Mouse (Mus musculus) C2C12 (cell line): ENCODE measurements around the gene Zfp112. TPM values are rescaled to one million over a fixed set of nuclear protein-coding genes. Genes with fewer than 3 reads are reported as not detected.

Source experiments
- H3K27me3 ChIP-seq: one replicate; pipeline ENCODE4 v1.6.1; 2011; ENCODE audit not compliant: control insufficient read depth, insufficient read depth, insufficient read length
- H3K36me3 ChIP-seq: one replicate; pipeline ENCODE4 v1.6.1; 2011; ENCODE audit not compliant: control insufficient read depth, insufficient read depth
- H3K4me3 ChIP-seq: one replicate; pipeline ENCODE4 v1.5.1; 2011; ENCODE audit warnings: mild to moderate bottlenecking, control low read depth; ENCODE audit not compliant: poor library complexity, insufficient read depth, severe bottlenecking
- H3K79me2 ChIP-seq: one replicate; pipeline ENCODE4 v1.6.1; 2011; ENCODE audit not compliant: control insufficient read depth, insufficient read depth
- H3K79me3 ChIP-seq: one replicate; pipeline ENCODE4 v1.6.1; 2011; ENCODE audit warnings: low read depth, control low read depth
- H3ac ChIP-seq: one replicate; pipeline ENCODE3; 2011; ENCODE audit warnings: low read depth; ENCODE audit not compliant: control insufficient read depth, insufficient read length
- CEBPB ChIP-seq: IDR thresholded peaks from one replicate; pipeline ENCODE4 v1.6.1; 2011; ENCODE audit warnings: low read depth, mild to moderate bottlenecking, control low read depth, moderate library complexity
- CTCF ChIP-seq: IDR thresholded peaks from one replicate; pipeline ENCODE4 v1.5.1; 2011; ENCODE audit not compliant: control insufficient read depth, insufficient read depth, insufficient read length
- FOSL1 ChIP-seq: IDR thresholded peaks from one replicate; pipeline ENCODE4 v1.8.0; 2011; ENCODE audit warnings: mild to moderate bottlenecking, low read length; ENCODE audit not compliant: poor library complexity, insufficient read depth, severe bottlenecking
- MAX ChIP-seq: IDR thresholded peaks from one replicate; pipeline ENCODE4 v1.6.1; 2011; ENCODE audit warnings: mild to moderate bottlenecking, control low read depth
- MYOD1 ChIP-seq: IDR thresholded peaks from one replicate; pipeline ENCODE4 v1.6.1; 2011; ENCODE audit warnings: low read depth; ENCODE audit not compliant: control insufficient read depth, insufficient read length
- MYOG ChIP-seq: IDR thresholded peaks from one replicate; pipeline ENCODE4 v1.6.1; 2011; ENCODE audit not compliant: control insufficient read depth, insufficient read length; ENCODE audit errors: extremely low read depth
- USF1 ChIP-seq: IDR thresholded peaks from one replicate; pipeline ENCODE4 v1.6.1; 2011; ENCODE audit warnings: low read depth, mild to moderate bottlenecking, control low read depth, moderate library complexity
- polyA plus RNA-seq: library from polyadenylated mRNA; unstranded; fragments of >200 nt; fragmentation: generic; extraction: Trizol; gene quantifications from one replicate; pipeline ENCODE4 v1.2.1, GENCODE M21; 2012; ENCODE audit warnings: missing spikeins

The Zfp112 gene
- polyA plus RNA-seq, 1 experiment: 0.48 TPM

DNA sequence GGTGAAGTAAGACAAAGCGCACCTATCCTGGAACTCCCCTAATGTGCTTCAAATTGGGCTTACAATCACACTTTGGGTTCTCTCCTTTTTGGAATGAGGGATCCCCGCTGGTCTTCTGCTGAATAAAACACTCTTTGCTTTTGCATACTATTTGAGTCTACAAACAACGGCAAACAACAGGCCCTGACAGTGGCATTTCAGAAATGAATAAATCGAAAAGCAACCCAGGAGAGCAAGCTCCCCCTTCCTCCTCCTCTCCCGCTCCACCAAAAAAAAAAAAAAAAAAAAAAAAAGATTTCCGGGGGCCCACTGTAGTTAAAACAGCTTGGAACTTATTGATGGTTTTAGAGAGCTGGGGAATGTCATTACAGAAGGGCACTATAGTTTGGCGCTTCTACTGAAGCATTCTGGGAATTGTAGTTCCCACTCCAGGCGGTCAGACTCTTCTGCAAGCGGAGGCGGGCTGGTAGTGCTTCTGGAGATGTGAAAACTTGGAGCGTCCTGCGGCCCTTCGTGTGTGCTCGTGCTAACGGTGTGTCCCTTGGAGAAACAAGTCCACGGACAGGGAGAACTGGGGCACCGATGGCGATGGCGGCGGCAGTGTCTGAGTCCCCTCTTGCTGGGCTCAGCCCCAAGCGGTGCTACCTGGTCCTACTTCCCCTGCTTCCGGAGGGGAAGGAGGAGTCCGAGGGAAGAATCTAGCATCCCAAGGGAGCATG, 62.7 kb downstream of the Zfp112 start, which contains the start of gene Zfp114:
Gene Zfp114, plus strand, starts transcription at position 443 of the 719 bp plus-strand sequence.
- Histone ChIP-seq H3K27me3 (no peaks in the 10 kb centered on the region), H3K79me3 (no peaks in the 10 kb centered on the region), H3ac (no peak within 1 kb of the TSS), H3K4me3 (no peak within 1 kb of the TSS), H3K36me3 (no peaks in the 10 kb centered on the region), H3K79me2 (no peaks in the 10 kb centered on the region)
- TF ChIP-seq USF1 (no peak), FOSL1 (no peak), MYOD1 (no peak), MYOG (no peak), MAX (no peak)

DNA sequence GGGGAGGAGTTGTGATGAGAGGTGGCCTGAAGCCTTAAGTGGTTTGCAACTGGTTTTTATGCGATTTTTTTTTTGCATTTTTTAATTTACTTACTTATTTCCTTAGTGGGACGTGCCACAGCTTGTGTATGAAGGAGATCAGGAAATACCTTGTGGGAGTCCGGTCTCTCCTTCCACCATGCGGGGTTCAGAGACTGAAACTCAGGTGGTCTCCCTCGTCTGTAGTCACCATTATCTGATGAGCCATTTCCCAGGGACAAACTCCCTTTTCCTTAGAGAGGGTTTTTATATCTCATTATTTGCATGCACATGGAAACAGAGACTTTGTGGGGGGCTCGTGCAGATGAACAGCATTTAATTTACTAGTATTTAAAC, 63.2 kb downstream of the Zfp112 start:
- Histone ChIP-seq H3ac (no peak overlapping the region), H3K79me2 (no peaks in the 10 kb centered on the region), H3K36me3 (no peaks in the 10 kb centered on the region), H3K27me3 (no peaks in the 10 kb centered on the region), H3K4me3 (no peak overlapping the region), H3K79me3 (no peaks in the 10 kb centered on the region)
- TF ChIP-seq CEBPB (no peak), CTCF (no peak)

Other genes with a start within 250 kb of the Zfp112 start
- not detected for gene Vmn1r177, start 245.9 kb upstream of the Zfp112 start, polyA plus RNA-seq
- not detected for gene Vmn1r178, start 220.3 kb upstream of the Zfp112 start, polyA plus RNA-seq
- gene Vmn1r179, start 185.3 kb upstream of the Zfp112 start, polyA plus RNA-seq: not detected
- not detected for gene Vmn1r180, start 161.7 kb upstream of the Zfp112 start, polyA plus RNA-seq
- gene Vmn1r181, start 137.7 kb upstream of the Zfp112 start, polyA plus RNA-seq: not detected
- gene V1rd19, start 110.6 kb upstream of the Zfp112 start, polyA plus RNA-seq: not detected
- gene Vmn1r183, start 59.1 kb upstream of the Zfp112 start, polyA plus RNA-seq: not detected
- 8.1 TPM for gene Zfp180, start 30.4 kb upstream of the Zfp112 start, polyA plus RNA-seq
- gene Zfp235, start 21.9 kb downstream of the Zfp112 start, polyA plus RNA-seq: 1.5 TPM
- gene Zfp114, start 62.7 kb downstream of the Zfp112 start, polyA plus RNA-seq: not detected
- 2.0 TPM for gene Zfp111, start 99.1 kb downstream of the Zfp112 start, polyA plus RNA-seq
- gene Zfp109, start 125.2 kb downstream of the Zfp112 start, polyA plus RNA-seq: 0.26 TPM
- gene Zfp108, start 142.5 kb downstream of the Zfp112 start, polyA plus RNA-seq: 0.25 TPM
- 1.8 TPM for gene Zfp93, start 158.1 kb downstream of the Zfp112 start, polyA plus RNA-seq
- gene Zfp61, start 188.9 kb downstream of the Zfp112 start, polyA plus RNA-seq: 8.8 TPM
- gene Zfp94, start 204.4 kb downstream of the Zfp112 start, polyA plus RNA-seq: 2.4 TPM
- 0.22 TPM for gene Tescl, start 221.6 kb downstream of the Zfp112 start, polyA plus RNA-seq
- gene Lypd5, start 236.9 kb downstream of the Zfp112 start, polyA plus RNA-seq: not detected